Mouse (Mus musculus) lung, postnatal 0 days (tissue): ENCODE measurements around the gene Gbp9. TPM values are rescaled to one million over a fixed set of nuclear protein-coding genes. Genes with fewer than 3 reads are reported as not detected.

Experiments
- ATAC-seq: fragments of 200-750 bp; cut with Nextera tagmentation; 2 replicates; pipeline ENCODE4 v1.8.0; 2017; ENCODE audit warnings: moderate library complexity
- DNase-seq: peaks from one replicate; pipeline ENCODE4 v3.0.0-alpha.2; 2016; ENCODE audit warnings: low spot score
- H3K27ac ChIP-seq: fragments of 300-500 bp; sonication (generic); 2 replicates; pipeline ENCODE4 v1.5.1; 2014; ENCODE audit warnings: antibody characterized with exemption, mild to moderate bottlenecking, low read length, mixed read lengths
- H3K27me3 ChIP-seq: fragments of 300-500 bp; sonication (generic); replicated peaks from 2 replicates; pipeline ENCODE4 v1.6.1; 2014; ENCODE audit warnings: low read length, mixed read lengths; ENCODE audit not compliant: insufficient read depth
- H3K36me3 ChIP-seq: fragments of 300-500 bp; sonication (generic); 2 replicates; pipeline ENCODE4 v1.6.1; 2014; ENCODE audit warnings: low read length, mixed read lengths; ENCODE audit not compliant: insufficient read depth
- H3K4me1 ChIP-seq: fragments of 300-500 bp; sonication (generic); 2 replicates; pipeline ENCODE4 v1.6.1; 2014; ENCODE audit warnings: antibody characterized with exemption, low read depth, low read length, mixed read lengths; ENCODE audit not compliant: insufficient read depth
- H3K4me2 ChIP-seq: fragments of 300-500 bp; sonication (generic); replicated peaks from 2 replicates; pipeline ENCODE4 v1.6.1; 2014; ENCODE audit warnings: low read depth, mild to moderate bottlenecking, low read length, moderate library complexity, mixed read lengths
- H3K4me3 ChIP-seq: fragments of 300-500 bp; sonication (generic); 2 replicates; pipeline ENCODE4 v1.5.1; 2014; ENCODE audit warnings: low read depth, low read length
- H3K9ac ChIP-seq: fragments of 300-500 bp; sonication (generic); replicated peaks from 2 replicates; pipeline ENCODE4 v1.6.1; 2014; ENCODE audit warnings: low read depth, mild to moderate bottlenecking
- H3K9me3 ChIP-seq: fragments of 300-500 bp; sonication (generic); 2 replicates; pipeline ENCODE4 v1.6.1; 2016; ENCODE audit warnings: low read length, mixed read lengths
- CTCF ChIP-seq: IDR thresholded peaks from 2 replicates; pipeline ENCODE4 v1.5.1; 2016; ENCODE audit warnings: antibody characterized with exemption, mild to moderate bottlenecking
- EP300 ChIP-seq: IDR thresholded peaks from 2 replicates; pipeline ENCODE4 v1.6.1; 2016; ENCODE audit warnings: antibody characterized with exemption, mild to moderate bottlenecking, control low read depth
- WGBS: fragments of 180-500 bp; shearing (Covaris S2); extraction: QIAGEN DNeasy Blood & Tissue Kit; methylation state at CpG from one replicate; pipeline ENCODE4 v1.1.7; 2014; 5-methylcytosine and 5-hydroxymethylcytosine counted together
- polyA plus RNA-seq: library from polyadenylated mRNA; unstranded; fragments of >200 nt; fragmentation: Nextera tagmentation; extraction: Ambion mirVana; gene quantifications from 2 replicates; pipeline ENCODE4 v1.2.1, GENCODE M21; 2015

Gbp9 gene
- polyA plus RNA-seq, 1 experiment from 2014 or later, result 8.7 TPM

GRCm38 (mm10) chr5:105032362-105032761 is 107.0 kb downstream of the Gbp9 start:
- ATAC-seq (no peak), DNase-seq (no peak)
- Histone ChIP-seq H3K4me1 (no peaks in the 10 kb centered on the region), H3K9ac (no peak overlapping the region), H3K9me3 (no peaks in the 10 kb centered on the region), H3K4me2 (no peak overlapping the region), H3K36me3 (no peaks in the 10 kb centered on the region), H3K27me3 (no peaks in the 10 kb centered on the region), H3K4me3 (no peak overlapping the region), H3K27ac (no peak overlapping the region)
- 49% methylated on average over 2 of the region's 2 CpGs for WGBS
- TF ChIP-seq CTCF (no peak), EP300 (no peak)

Other genes starting within 250 kb of the Gbp9 start
- gene Abcg3, start 156.8 kb downstream of the Gbp9 start, polyA plus RNA-seq, result 1.3 and 1.4 TPM in 2 replicates
- 0.70 and 0.78 TPM in 2 replicates for gene Gbp8, start within 50 bp of the Gbp9 start, polyA plus RNA-seq
- gene Gbp4, start within 50 bp of the Gbp9 start, polyA plus RNA-seq, result 5.1 and 5.9 TPM in 2 replicates
- gene Gbp10, start 100.0 kb upstream of the Gbp9 start, polyA plus RNA-seq, result 0.55 TPM in 1 of 2 replicates, not detected in the other
- gene Gm43302, start 154.2 kb upstream of the Gbp9 start, polyA plus RNA-seq, result 0.07 TPM in 2 replicates
- gene Gbp6, start 154.2 kb upstream of the Gbp9 start, polyA plus RNA-seq, result 3.1 and 4.5 TPM in 2 replicates